Mouse (Mus musculus) liver, postnatal 0 days (tissue): ENCODE data around the gene Serpina10.

Source experiments
- CTCF ChIP-seq: sonication (generic); IDR thresholded peaks from 2 replicates; pipeline ENCODE4 v1.5.1; 2016; ENCODE audit warnings: antibody characterized with exemption, low read depth
- EP300 ChIP-seq: IDR thresholded peaks from 2 replicates; pipeline ENCODE4 v1.6.1; 2016; ENCODE audit warnings: antibody characterized with exemption, low read depth, mild to moderate bottlenecking

DNA sequence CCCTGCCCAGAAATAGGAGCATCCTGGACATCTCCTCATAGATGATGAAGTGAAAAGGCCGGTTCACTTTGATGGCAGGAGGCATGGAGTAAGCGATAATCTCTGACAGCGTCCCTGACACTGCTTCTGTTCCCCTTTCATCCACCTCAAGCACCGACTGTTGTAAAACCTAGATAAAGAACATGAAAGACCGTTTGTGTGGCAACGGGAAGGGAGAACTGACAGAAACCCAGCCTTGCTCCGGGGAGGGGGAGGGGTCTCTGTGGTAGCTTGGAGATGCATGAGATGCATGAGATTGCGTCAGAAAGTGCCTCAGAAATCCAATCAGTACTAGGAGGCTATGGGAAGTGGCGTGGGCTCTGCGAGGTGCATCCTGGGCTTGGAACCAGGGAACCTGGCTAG lies 14.4 kb downstream of the Serpina10 start:
- TF ChIP-seq CTCF, result no peak
- TF ChIP-seq EP300, result no peak
